Mouse (Mus musculus) neutrophil, adult 59 days (primary cell): ENCODE measurements around the gene Rsl1. TPM values are rescaled to one million over a fixed set of nuclear protein-coding genes. Genes with fewer than 3 reads are reported as not detected.

ENCODE experiments used
- total RNA-seq, 2 experiments: library from RNA; stranded (reverse); gene quantifications; 1 replicate in 1 of 2; 2 replicates in 1 of 2; pipeline ENCODE4 v1.2.4; 2023

Gene Rsl1
- total RNA-seq: 1 to 10 TPM; 1.7 TPM

GRCm38 (mm10) chr13:67172991-67173722, at the start of gene Rsl1:
Gene Rsl1 (plus strand): TSS chr13:67173182.

GRCm38 (mm10) chr13:67194340-67194894, 21.4 kb downstream of the Rsl1 start, which contains the start of gene Zfp455:
Gene Zfp455 (plus strand): TSS chr13:67194506.

Other genes with a start within 250 kb of the Rsl1 start
- 1 to 10 TPM; 1.5 to 1.7 TPM for gene Zfp712, start 112.0 kb upstream of the Rsl1 start, total RNA-seq
- not detected for gene Zfp708, start 75.2 kb upstream of the Rsl1 start, total RNA-seq
- gene Gm28557, start 64.6 kb upstream of the Rsl1 start, total RNA-seq: 1 to 10 TPM; 1.1 to 1.8 TPM
- gene Rslcan18, start 56.9 kb upstream of the Rsl1 start, total RNA-seq: not detected
- 1 to 10 TPM; 1.8 to 1.9 TPM for gene Zfp759, start 51.5 kb upstream of the Rsl1 start, total RNA-seq
- gene Zfp455, start 21.3 kb downstream of the Rsl1 start, total RNA-seq: under 1 TPM; 0.64 to 0.93 TPM
- 1 to 10 TPM; 1.4 to 1.5 TPM for gene Zfp458, start 105.3 kb downstream of the Rsl1 start, total RNA-seq
- under 1 TPM; 0.60 TPM for gene Zfp457, start 133.3 kb downstream of the Rsl1 start, total RNA-seq
- gene Zfp595, start 159.4 kb downstream of the Rsl1 start, total RNA-seq: 1 to 10 TPM; 6.3 to 6.6 TPM
- under 1 TPM in 1 of 2 experiments, not detected in 1; 0.88 TPM for gene Gm28044, start 187.4 kb downstream of the Rsl1 start, total RNA-seq
- 1 to 10 TPM; 5.9 to 6.6 TPM for gene Zfp953, start 187.4 kb downstream of the Rsl1 start, total RNA-seq
- gene Gm28041, start 202.6 kb downstream of the Rsl1 start, total RNA-seq: 1 to 10 TPM in 1 of 2 experiments, not detected in 1; 3.5 TPM
- 1 to 10 TPM in 1 of 2 experiments, under 1 TPM in 1; 0.84 to 1.8 TPM for gene Zfp456, start 202.6 kb downstream of the Rsl1 start, total RNA-seq
- gene Zfp429, start 226.6 kb downstream of the Rsl1 start, total RNA-seq: 1 to 10 TPM; 2.4 to 5.7 TPM
- gene Zfp459, start 248.2 kb downstream of the Rsl1 start, total RNA-seq: 1 to 10 TPM in 1 of 2 experiments, under 1 TPM in 1; 0.22 to 1.1 TPM